Mouse (Mus musculus) hindbrain, embryonic 10.5 days (tissue): ENCODE measurements around the gene Cox14. TPM values are rescaled to one million over a fixed set of nuclear protein-coding genes. Genes with fewer than 3 reads are reported as not detected.
A peak's percentile ranks its signal among the peaks of the same experiment; 100 is the strongest.
"Not testable (repeated sequence)": the region's sequence is repeated elsewhere in the genome, so short reads cannot be mapped to it uniquely, and the experiment has no call there.

Experiments used
- DNase-seq: peaks from one replicate; pipeline ENCODE4 v3.0.0-alpha.2; 2017; ENCODE audit warnings: low spot score
- H3K27ac ChIP-seq: fragments of 300-500 bp; sonication (generic); 2 replicates; pipeline ENCODE4 v1.5.1; 2016; ENCODE audit warnings: mild to moderate bottlenecking, moderate library complexity
- H3K27me3 ChIP-seq: fragments of 300-500 bp; sonication (generic); 2 replicates; pipeline ENCODE4 v1.6.1; 2016; ENCODE audit warnings: mild to moderate bottlenecking; ENCODE audit not compliant: poor library complexity, insufficient read depth, severe bottlenecking
- H3K36me3 ChIP-seq: fragments of 300-500 bp; sonication (generic); 2 replicates; pipeline ENCODE4 v1.6.1; 2016; ENCODE audit warnings: mild to moderate bottlenecking, moderate library complexity
- H3K4me1 ChIP-seq: fragments of 300-500 bp; sonication (generic); replicated peaks from 2 replicates; pipeline ENCODE4 v1.6.1; 2016; ENCODE audit warnings: mild to moderate bottlenecking
- H3K4me3 ChIP-seq: fragments of 300-500 bp; sonication (generic); 2 replicates; pipeline ENCODE4 v1.5.1; 2016; ENCODE audit warnings: mild to moderate bottlenecking, moderate library complexity
- H3K9me3 ChIP-seq: fragments of 300-500 bp; sonication (generic); 2 replicates; pipeline ENCODE4 v1.6.1; 2016; ENCODE audit warnings: mild to moderate bottlenecking, moderate library complexity
- WGBS: fragments of 180-500 bp; shearing (Covaris S2); methylation state at CpG from one replicate; pipeline ENCODE4 v1.1.7; 2016; 5-methylcytosine and 5-hydroxymethylcytosine counted together
- polyA plus RNA-seq: library from polyadenylated mRNA; unstranded; fragments of >200 nt; fragmentation: Nextera tagmentation; extraction: Ambion mirVana; gene quantifications from 2 replicates; pipeline ENCODE4 v1.2.1, GENCODE M21; 2016

Gene Cox14
- polyA plus RNA-seq, 1 experiment from 2014 or later, result 174 TPM

- 91% methylated on average over 11 of the region's 11 CpGs for WGBS
- H3K27ac ChIP-seq, result no peak overlapping the region
- no peaks in the 10 kb centered on the region for H3K4me1 ChIP-seq
- no peaks in the 10 kb centered on the region for H3K9me3 ChIP-seq
- DNase-seq, result no peak
- H3K36me3 ChIP-seq, result peaks cover 98% of the 10 kb centered on the region
- no peak overlapping the region for H3K4me3 ChIP-seq
- no peaks in the 10 kb centered on the region for H3K27me3 ChIP-seq
Measured at GRCm38 (mm10) chr15:99736675-99737074, 11.3 kb downstream of the Cox14 start.

DNA sequence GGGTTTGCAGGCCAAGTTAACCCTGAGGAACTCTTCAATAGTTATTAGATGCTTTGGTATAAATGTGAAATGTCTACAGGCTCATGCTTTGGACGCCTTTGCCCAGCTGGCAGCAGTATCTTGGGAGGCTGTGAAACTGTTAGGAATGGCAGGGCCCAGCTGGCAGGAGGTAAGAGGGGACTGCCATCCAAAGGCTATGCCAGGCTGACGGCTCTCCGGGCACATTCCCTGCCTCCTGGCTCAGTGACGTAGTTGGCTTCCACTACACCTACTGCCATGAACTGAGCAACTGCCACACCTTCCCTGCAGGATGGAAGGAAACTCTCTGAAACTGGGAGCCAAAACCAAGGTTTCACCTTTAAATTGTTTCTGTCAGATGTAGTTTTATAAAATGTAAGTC, 14.8 kb downstream of the Cox14 start:
- Histone ChIP-seq H3K27me3 (no peaks in the 10 kb centered on the region), H3K27ac (no peak overlapping the region), H3K9me3 (no peaks in the 10 kb centered on the region), H3K4me3 (no peak overlapping the region), H3K36me3 (peaks cover 99% of the 10 kb centered on the region), H3K4me1 (no peaks in the 10 kb centered on the region)
- 92% methylated on average over 4 of the region's 4 CpGs for WGBS
- DNase-seq, result no peak

DNA sequence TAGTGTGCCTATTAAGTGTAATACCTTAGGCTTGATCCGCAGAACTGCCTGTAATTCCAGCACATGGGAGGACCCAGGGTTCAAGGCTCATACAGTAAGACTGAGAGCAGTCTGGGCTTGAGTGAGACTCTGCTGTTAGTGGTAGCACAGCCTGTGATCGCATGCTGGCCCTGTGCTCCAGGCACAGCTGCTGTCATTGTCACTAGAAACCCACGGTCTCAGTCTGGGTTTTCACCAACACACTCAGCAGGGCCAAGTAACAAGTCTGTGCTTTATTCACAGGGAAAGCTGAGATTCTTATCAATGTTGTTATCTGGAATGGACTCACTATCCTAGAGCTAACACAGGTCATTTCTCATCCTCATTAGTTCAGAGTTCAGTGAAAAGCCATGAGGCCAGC, 28.8 kb downstream of the Cox14 start:
- no peak for DNase-seq
- whole genome bisulfite sequencing, result 86% methylated on average over 3 of the region's 3 CpGs
- 0 out of 2 replicates have a peak, but pooled peaks cover 6% of the 10 kb centered on the region for H3K4me1 ChIP-seq
- H3K9me3 ChIP-seq, result no peaks in the 10 kb centered on the region
- no peaks in the 10 kb centered on the region for H3K27me3 ChIP-seq
- H3K4me3 ChIP-seq, result no peak overlapping the region
- no peak overlapping the region for H3K27ac ChIP-seq
- peaks cover 27% of the 10 kb centered on the region for H3K36me3 ChIP-seq

GRCm38 (mm10) chr15:99767467-99767866, 42.0 kb downstream of the Cox14 start:
- Histone ChIP-seq H3K9me3 (no peaks in the 10 kb centered on the region), H3K36me3 (peaks cover 32% of the 10 kb centered on the region), H3K27ac (no peak overlapping the region), H3K4me1 (peaks cover 26% of the 10 kb centered on the region), H3K27me3 (no peaks in the 10 kb centered on the region), H3K4me3 (no peak overlapping the region)
- 87% methylated on average over 4 of the region's 4 CpGs for WGBS
- DNase-seq, result no peak

- Histone ChIP-seq H3K9me3 (no peaks in the 10 kb centered on the region), H3K27ac (no peak overlapping the region), H3K4me1 (peaks cover 33% of the 10 kb centered on the region), H3K4me3 (no peak overlapping the region), H3K36me3 (peaks cover 29% of the 10 kb centered on the region), H3K27me3 (no peaks in the 10 kb centered on the region)
- 88% methylated on average over 1 of the region's 1 CpGs for WGBS
- no peak for DNase-seq
Measured at GRCm38 (mm10) chr15:99768761-99769160, 43.3 kb downstream of the Cox14 start.

- H3K4me3 ChIP-seq, result peak overlapping the region; percentile 90
- no peak for DNase-seq
- no peaks in the 10 kb centered on the region for H3K27me3 ChIP-seq
- H3K27ac ChIP-seq, result peak overlapping the region; percentile 97
- H3K9me3 ChIP-seq, result no peaks in the 10 kb centered on the region
- H3K4me1 ChIP-seq, result peaks cover 33% of the 10 kb centered on the region
- peaks cover 9% of the 10 kb centered on the region for H3K36me3 ChIP-seq
- 34% methylated on average over 5 of the region's 5 CpGs for WGBS
Measured at GRCm38 (mm10) chr15:99771004-99771500, 45.6 kb downstream of the Cox14 start.

- no peaks in the 10 kb centered on the region for H3K9me3 ChIP-seq
- no peaks in the 10 kb centered on the region for H3K27me3 ChIP-seq
- H3K27ac ChIP-seq, result peak overlapping the region; percentile 97
- peak overlapping the region; percentile 90 for H3K4me3 ChIP-seq
- H3K4me1 ChIP-seq, result peaks cover 33% of the 10 kb centered on the region
- under 1% methylated on average over 59 of the region's 59 CpGs for WGBS
- peaks cover 4% of the 10 kb centered on the region for H3K36me3 ChIP-seq
- peak; percentile 64 for DNase-seq
Measured at GRCm38 (mm10) chr15:99771601-99772276, 46.3 kb downstream of the Cox14 start.

- Histone ChIP-seq H3K27ac (peak overlapping the region; percentile 97), H3K4me1 (peaks cover 33% of the 10 kb centered on the region), H3K36me3 (no peaks in the 10 kb centered on the region; the same call in 1 of the 2 replicates), H3K27me3 (no peaks in the 10 kb centered on the region), H3K9me3 (no peaks in the 10 kb centered on the region), H3K4me3 (peak overlapping the region; percentile 90)
- DNase-seq, result peak; percentile 90
- WGBS, result under 1% methylated on average over 41 of the region's 41 CpGs
Measured at GRCm38 (mm10) chr15:99772277-99772880, 47.0 kb downstream of the Cox14 start.

- not testable (repeated sequence) for H3K27me3 ChIP-seq, DNase-seq, H3K36me3 ChIP-seq, H3K9me3 ChIP-seq
- Histone ChIP-seq H3K4me3 (peak within 1 kb of the TSS; percentile 90), H3K4me1 (peaks cover 33% of the 10 kb centered on the region), H3K27ac (peak within 1 kb of the TSS; percentile 97)
Measured at GRCm38 (mm10) chr15:99772881-99772924, 47.3 kb downstream of the Cox14 start, which contains the start of gene Cers5. TSS of gene Cers5 (minus strand) at chr15:99772885.

DNA sequence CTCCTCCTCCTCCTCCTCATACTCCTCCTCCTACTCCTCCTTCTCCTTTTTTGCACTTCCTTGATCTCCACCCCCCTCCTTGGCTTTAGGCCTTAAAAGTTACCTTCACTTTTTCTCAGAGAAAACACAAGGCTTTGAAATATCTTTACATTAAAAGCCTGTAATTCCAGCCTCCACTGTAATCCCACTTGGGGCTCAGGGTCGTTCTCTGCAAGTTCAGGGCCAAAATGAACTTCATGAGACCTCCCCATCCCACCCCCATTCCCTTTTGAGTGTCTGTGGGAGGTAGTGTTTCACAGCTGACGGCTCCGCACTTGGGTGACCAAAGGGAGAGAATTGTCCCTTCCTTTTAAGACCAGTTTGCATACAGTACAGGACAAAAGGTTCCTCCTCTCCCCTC, 47.5 kb downstream of the Cox14 start:
- no peak for DNase-seq
- Histone ChIP-seq H3K36me3 (no peaks in the 10 kb centered on the region; the same call in 1 of the 2 replicates), H3K4me1 (peaks cover 33% of the 10 kb centered on the region), H3K27me3 (no peaks in the 10 kb centered on the region), H3K4me3 (peak overlapping the region; percentile 90), H3K9me3 (no peaks in the 10 kb centered on the region), H3K27ac (peak overlapping the region; percentile 97)
- WGBS, result 35% methylated on average over 3 of the region's 3 CpGs

Other genes with a start within 250 kb of the Cox14 start
- gene Faim2, start 197.5 kb upstream of the Cox14 start, polyA plus RNA-seq, result 0.63 and 1.1 TPM in 2 replicates
- gene Aqp2, start 146.6 kb upstream of the Cox14 start, polyA plus RNA-seq, result not detected in 2 replicates
- gene Aqp5, start 134.8 kb upstream of the Cox14 start, polyA plus RNA-seq, result 0.46 and 1.6 TPM in 2 replicates
- 0.35 and 0.90 TPM in 2 replicates for gene Aqp6, start 124.2 kb upstream of the Cox14 start, polyA plus RNA-seq
- 193 and 219 TPM in 2 replicates for gene Racgap1, start 74.0 kb upstream of the Cox14 start, polyA plus RNA-seq
- 12.6 and 29.0 TPM in 2 replicates for gene Asic1, start 55.2 kb upstream of the Cox14 start, polyA plus RNA-seq
- gene Smarcd1, start 23.5 kb upstream of the Cox14 start, polyA plus RNA-seq, result 101 and 118 TPM in 2 replicates
- gene Gm17349, start 20.1 kb upstream of the Cox14 start, polyA plus RNA-seq, result not detected in 2 replicates
- 0.54 and 0.78 TPM in 2 replicates for gene Gpd1, start 8.1 kb upstream of the Cox14 start, polyA plus RNA-seq
- gene Cers5, start 47.3 kb downstream of the Cox14 start, polyA plus RNA-seq, result 59.1 and 61.3 TPM in 2 replicates
- gene Lima1, start 149.8 kb downstream of the Cox14 start, polyA plus RNA-seq, result 29.5 and 33.4 TPM in 2 replicates
- not detected in 2 replicates for gene Fam186a, start 241.4 kb downstream of the Cox14 start, polyA plus RNA-seq
- 25.8 and 35.2 TPM in 2 replicates for gene Larp4, start 244.4 kb downstream of the Cox14 start, polyA plus RNA-seq